Mouse (Mus musculus): ENCODE measurements around the gene Cpa4.

Cpa4 gene

DNA sequence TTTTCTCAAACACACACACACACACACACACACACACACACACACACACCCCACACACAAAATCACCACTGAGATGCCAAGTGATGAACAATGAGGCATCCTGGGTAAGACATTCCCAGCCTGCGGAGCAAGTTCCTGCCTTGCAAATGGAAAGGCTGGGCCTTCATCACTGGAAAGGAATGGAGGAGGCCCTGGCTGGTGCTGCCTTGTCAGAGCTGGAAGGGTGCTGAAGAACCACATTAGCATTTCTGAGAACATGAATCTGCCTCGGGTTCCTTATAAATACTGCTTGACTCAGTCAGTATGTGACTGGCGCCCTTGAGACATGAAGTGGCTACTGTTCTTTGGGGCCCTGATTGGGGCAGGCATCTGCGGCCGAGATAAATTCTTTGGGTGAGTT, at the start of gene Cpa4:
Cpa4 (plus strand) TSS at position 301 of the 400 bp plus-strand sequence.
- no peak for DNase-seq

DNA sequence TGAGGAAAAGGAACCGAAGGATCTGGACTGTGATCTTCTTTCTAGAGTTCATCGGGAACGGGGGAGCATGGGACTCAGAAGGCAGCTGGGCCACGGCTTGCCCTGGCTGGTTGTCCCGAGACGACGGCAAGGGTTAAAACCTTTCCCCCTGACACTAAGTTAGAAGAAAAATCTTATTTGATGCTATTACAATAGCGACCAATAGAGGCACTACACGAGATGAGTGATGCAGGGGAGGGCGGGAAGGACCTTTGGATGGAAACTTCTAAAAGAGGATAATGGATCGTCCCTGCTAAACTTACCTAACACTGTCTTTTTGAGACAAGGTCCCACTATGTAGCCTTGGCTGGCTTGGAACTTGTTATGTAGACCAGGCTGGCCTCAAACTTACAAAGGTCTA, 47.8 kb upstream of the Cpa4 start:
- DNase-seq: no peak

DNA sequence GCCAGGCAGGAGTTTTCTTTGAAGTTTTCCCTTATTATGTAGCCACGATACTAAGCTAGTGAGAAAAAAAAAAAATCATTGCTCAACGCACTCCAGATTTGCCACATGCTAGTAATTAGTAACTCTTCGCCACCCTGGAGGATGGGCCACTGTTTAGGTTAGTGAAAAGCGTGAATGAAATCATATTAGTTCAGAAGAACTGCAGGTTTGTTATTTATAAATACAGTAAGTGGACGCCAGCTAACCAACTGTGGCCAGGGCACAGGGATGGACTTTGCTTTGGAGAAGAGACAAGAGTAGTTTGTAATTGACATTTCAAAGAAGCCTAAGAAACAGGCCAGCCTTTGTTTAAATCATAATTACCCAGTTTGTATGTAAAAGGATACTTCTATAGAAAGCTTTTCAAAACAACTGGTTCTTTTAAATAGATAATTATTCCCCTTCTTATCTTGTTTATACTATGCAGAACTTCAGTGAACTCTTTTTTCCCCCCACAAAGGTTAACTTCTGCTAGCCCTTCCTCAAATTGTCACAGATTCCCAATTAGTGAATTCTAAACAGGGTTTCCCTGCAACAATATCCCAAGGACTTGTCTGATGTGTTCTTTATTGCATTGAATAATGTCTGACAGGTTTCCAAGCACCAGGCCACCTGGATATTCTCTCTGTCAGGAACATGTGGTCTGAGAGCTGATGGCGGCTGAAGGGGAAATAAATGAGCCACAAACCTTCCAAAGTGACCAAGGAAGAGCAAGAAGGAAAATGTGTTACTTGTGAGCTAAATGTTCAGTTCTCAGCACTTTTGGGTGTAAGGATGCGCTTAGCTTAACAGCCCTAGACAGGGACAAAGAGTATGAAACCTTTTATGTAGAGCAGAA, 42.5 kb upstream of the Cpa4 start:
- DNase-seq: peak; percentile 78

DNA sequence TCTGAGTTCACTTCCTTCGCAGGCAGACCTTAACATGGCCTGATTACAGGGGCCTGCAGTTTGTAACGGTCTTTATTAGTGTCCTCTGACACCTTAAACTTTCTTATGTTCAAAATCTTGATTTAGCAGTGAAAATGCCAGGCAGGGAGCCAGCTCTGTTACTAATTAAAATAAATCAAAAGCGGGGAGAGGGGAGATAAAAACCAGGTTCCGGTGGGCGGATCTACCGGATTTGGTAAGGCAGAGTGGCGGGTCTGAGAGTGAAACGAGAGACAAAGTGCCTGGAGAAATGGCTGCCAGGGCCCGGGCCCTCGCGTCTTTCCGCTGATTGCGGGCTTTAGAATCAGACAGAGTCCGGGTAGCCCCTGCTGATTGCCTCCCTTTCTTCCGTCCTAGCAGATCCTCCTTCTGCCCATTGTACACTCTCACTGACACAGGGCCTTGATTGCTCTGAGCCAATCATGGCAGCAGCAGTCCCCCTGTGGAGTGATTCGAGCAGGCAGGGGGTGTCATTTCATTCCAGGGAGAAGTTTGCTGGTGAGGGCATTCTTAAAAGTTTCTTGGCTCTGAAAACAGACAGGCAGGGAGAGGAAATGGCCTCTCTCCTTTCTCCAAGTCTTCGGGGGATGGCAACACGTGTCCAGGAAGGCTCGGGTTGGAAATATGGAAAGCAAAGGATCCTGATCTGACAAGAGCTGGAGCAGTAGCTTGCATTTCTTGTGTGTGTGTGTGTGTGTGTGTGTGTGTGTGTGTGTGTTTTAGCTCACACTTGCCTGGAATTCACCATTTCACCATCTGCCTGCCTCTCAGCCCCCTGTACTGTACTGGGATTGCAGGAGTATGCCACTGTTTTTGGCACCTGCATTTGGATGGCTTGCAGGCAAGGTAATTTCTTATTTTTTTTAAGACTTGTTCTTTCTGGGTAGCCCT, 41.3 kb upstream of the Cpa4 start:
- DNase-seq: peak; percentile 72

DNA sequence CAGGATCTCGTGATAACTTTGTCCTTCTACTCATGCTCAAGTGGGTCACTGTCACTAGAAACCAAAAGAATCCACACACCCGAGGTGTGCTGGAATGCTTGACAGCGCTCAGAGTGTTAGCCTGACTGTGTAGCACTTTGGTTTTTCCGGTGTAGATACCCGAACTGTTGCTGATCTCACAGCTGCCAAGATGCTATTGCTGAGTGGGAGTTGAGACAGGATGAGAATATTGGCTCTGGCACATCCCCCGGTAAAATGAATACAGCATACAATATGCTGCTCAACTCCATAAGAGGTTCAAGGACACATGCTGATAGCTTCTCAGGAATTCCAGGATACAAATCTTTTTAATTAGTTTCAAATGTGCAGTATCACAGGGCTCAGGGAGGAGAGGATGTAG, 39.4 kb upstream of the Cpa4 start:
- no peak for DNase-seq

DNA sequence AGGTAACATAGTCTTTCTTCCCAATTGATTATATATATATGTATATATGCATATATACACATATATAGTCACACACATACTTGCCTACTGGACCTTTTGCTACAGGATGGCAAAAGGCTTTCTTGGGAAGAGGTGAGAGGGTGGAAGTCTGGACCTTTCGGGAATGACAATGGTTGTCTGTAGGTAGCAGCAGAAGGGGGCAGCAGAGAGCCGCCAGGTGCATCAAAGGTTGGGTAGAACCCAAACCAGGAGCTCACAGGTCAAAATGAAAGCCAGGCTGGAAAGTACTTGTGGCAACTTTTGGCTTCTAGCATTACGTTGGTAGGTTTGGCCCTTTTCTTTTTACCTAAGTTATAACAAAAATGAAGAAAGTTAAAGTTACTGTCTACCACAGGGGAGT, 32.8 kb upstream of the Cpa4 start:
- DNase-seq: peak; percentile 58

DNA sequence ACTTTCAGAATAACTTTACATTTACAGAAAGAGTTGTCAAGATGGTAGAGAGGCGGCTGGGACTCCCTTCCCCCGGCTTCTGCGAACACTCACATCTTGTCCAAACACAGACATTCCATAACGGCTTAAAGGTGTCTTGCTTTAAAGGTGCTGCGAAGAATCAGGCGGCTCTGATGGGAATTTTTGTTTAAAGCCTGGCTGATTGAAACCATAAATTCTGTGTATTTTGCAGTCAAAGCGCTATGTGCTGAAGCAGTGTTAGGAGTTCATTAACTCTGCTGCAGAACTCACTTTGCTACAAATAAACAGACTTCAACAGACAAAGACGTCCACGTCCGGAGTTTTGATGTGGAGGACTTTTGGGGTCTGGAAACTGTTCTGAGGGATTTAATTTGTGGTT, 29.9 kb upstream of the Cpa4 start:
- no peak for DNase-seq

DNA sequence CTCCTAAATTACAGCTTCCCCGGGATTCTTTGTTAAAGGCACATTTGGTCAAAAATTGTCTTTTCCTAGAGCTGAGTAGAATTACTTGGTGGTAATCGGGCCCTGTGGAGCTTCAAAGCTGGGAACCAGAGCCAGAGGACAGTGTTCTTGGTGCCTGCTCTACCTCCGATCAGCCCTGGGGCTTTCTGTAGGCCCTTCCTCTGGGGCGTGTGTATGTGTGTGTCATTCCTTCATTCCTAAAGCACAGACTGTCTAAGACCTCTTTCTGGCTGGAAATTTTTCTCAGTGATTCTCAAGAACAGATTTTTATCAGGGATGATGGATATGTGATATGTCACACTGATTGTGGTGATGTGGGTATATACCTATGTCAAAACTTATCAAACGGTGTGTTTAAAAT, 29.4 kb upstream of the Cpa4 start:
- DNase-seq: no peak

DNA sequence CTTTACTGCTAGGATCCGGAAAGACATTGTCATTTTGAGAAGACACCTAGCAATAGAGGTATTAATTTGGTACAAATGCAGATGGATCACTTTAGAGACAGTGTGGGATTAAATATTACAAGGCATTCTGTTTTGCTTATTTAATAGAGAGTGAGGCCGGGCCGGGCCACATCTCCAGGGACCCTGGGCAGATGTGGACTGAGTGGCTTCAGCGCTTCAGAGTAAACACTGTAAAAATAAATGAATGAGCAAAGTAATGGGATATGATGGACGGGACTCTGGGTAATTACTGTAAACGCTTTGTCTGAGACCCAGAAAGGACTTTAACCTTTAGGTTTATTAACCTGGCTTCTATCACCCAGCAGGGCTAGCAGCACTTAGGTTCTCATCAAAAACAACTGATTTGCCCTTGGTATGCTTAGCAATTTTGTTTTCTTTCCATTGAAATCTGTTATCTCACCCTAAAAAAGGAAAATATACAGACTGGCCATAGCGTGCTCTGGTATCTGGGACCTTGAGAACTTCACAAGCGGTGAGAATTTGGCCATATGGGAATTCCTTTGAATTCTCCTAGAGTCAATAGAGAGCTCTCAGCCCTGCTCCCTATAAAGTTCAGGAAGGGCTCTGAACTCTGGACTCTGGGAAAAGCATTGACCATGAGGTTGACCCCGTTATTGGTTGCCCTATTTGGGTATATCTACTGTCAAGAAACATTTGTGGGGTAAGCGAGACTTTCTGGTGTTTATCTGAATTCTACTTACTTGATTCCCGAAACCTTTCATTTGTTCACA, 27.0 kb upstream of the Cpa4 start, which contains the start of gene Cpa2:
Cpa2 (plus strand) TSS at position 574 of the 791 bp plus-strand sequence.
- no peak for DNase-seq

DNA sequence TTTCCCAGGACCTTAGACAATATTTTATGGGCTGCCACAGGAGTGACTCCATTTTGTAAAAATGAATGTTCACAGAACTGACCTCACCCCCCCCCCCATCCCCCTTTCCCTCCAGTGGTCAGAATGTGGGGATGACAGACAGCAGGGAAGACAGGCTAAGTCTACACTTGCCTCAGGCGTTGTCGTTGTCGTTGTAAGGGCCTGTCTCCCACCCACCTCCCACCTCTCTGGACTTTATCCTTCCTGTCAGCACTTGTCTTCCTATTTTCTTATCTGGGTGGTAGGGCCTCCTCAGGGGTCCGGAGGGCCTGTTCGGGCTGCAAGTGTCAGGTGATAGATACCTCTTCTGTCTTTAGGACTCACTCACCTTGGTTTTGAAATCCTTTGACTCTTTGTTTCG, 25.9 kb upstream of the Cpa4 start:
- no peak for DNase-seq

DNA sequence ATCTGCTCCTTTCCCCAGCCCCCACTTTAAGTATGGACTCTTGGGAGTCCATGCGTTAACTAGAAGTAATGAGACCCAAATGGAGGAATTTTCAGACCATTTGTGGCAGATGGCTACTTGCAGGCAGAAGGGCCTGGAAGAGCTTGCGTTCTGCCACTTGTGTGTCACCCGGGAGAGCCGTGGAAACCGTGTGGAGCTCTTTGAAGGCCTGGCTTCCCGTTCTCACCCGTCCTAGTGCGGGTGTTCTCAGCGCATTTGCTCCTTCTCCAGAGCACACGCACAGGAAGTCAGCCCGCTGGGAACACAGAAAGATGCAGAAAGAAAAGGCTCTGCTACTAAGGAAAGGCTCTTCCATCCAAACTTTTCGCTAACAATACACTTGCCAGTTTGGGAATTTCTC, 25.1 kb upstream of the Cpa4 start:
- no peak for DNase-seq

DNA sequence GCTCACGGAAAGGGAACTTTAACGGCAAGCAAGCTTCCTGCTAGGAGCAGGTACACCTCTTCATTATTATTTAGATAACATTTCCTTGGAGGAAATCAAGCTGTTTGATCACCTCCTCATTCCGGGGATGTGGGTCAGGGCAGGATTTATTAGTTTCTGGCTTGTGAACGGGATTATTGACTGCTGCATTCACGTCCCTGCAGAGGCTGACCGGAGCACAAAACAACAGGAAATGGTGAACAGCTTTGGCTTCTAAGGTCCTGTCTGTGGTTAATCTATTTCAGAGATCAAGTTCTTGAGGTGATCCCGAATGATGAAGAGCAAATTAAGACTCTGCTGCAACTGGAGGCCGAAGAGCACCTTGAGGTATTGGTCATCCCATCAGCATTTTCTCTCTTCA, 24.3 kb upstream of the Cpa4 start:
- no peak for DNase-seq

DNA sequence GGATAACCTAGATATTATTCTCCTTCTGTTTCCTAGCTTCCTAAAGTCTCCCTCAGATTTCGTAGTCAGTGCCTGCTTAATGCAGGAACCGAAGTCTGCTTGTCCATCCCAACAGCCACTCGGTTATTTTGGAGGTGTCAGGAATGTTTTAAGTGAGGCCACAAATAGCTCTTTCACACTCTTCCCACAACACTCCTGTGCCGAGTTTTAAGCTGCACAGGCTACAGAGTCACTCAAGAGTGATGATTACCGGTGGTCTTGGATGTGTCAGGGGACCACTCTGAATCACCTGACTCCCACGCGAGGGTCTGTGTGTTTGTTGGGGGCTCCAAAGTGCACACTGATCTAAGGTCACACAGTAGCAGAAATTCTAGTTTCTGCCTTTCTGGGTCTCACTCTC, 22.5 kb upstream of the Cpa4 start:
- DNase-seq: no peak

DNA sequence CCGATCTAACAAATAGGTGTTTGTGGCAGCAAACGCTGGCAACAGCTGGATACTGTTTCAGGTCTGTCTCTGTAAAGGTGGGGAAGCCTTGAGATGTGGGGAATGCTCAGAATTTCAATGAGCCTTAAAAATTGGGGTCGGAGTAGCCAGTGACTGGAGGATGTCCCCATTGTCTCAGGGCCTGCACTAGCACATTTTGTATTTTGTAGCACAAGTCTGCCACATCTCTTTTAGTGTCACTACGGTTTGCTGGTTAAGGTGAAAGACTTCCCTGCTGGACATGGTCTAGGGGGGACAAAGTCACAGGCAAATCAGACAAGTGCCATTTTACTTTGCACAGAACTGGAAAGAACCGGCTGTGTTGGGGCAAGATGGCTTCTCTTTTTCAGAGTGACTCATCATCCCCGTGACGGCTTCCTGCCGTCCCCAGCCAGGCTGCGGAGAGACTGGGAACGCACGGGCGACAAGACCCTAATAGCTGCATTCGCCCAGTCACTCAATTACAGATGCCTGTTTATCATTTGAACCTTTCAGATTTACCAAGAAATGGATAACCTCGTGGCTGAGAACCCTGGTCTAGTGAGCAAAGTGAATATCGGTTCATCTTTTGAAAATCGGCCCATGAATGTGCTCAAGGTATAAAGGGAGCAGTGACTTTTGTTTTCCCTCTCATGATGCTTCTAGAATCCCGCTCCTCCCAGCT, 21.4 kb upstream of the Cpa4 start:
- DNase-seq: no peak

DNA sequence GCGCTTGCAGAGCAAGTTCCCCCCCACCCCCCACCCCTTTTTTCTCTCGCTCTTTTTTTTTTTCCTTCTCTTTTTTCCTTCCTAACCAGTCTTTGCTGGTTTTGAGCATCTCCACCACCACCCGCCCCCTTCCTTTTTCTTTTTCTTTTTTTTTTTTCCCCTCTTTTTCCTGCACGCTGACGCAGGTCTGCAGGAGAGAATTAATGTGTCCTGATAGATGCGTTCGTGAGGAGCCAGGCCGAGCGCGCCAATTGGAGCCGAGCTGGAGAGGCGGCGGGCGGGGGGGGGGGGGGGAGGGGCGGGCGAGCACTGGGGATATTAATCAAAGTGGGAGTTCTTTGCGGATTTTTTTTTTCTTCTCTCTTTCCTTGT, 20.9 kb upstream of the Cpa4 start:
- DNase-seq: no peak

DNA sequence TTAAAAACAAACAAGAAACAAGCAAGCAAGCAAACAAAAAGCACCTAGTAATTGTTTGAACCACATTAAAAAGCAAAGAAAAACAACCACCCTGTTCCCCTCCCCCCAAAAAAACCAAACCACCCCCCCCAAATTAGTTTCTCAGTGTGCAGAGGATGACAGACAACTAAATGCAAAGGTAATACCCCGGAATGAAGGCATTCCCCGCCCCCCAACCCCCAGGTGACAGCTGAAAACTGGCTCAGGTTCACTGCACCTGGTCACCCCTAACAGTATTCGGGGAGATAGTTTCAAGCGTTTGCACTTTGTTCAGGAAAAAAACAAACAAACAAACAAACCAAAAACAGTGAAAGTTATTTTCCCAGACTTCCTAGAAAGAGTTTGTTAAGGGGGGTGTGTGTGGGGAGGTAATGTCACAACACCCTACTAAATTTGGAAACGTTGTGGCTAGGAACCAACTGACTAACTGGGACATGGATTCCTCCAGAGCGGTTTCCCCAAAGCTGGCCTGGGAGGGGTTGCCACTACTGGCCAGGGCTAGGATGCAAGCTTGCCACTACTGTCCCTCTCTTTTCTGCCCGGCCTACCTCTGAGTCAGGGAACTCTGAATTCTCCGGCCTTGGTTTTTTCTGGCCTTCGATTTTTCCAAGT, 20.4 kb upstream of the Cpa4 start:
- DNase-seq: no peak

DNA sequence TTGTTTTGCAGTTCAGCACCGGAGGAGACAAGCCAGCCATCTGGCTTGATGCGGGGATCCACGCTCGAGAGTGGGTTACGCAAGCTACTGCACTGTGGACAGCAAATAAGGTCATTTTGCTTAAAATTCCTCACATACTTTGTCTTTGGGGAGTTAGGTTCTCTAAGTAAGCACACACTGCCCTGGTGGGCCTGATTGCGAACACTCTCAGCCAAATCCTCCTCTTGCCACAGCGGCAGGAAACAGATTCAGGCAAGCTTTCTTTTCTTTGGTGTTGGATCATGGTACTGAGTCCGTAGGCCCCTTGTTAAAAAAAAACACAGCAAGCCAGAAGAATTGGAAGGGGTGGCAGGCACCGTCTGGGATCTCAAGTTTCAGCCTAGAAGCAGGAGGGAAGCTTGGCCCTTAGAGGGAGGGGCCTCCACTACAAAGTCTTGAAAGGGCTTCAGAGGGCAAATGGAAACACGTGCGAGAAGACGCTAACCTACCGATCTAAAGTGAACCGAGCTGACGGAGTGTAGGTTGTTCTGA, 18.9 kb upstream of the Cpa4 start:
- no peak for DNase-seq

DNA sequence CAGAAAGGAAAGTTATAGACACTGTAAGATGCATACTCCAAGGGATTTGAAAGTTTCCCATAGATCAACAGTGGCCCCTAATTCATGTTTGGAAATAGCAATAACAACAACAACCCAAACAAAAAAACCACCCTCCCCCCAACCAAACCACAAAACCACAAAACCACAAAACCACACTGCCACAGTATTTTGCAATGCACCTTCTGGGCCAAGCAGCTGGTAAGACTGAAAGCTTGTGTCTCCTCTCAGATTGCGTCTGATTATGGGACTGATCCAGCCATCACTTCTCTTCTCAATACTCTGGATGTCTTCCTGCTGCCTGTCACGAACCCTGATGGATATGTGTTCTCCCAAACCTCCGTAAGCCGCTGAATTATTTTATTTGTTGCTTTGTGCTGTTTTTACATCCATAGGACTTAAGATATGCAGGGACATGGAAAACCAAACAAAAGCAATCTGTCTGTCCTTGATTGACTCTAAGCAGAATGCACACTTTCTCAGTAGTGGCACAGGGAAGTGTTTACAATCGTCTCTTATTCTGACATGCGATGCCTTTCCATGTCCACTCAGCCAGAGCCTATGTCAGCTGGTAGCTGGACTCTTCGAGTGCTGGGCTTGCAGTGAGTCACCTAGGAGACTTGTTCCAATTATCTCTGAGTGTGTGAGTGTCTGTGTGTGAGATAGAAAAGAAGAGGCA, 17.5 kb upstream of the Cpa4 start:
- DNase-seq: no peak

DNA sequence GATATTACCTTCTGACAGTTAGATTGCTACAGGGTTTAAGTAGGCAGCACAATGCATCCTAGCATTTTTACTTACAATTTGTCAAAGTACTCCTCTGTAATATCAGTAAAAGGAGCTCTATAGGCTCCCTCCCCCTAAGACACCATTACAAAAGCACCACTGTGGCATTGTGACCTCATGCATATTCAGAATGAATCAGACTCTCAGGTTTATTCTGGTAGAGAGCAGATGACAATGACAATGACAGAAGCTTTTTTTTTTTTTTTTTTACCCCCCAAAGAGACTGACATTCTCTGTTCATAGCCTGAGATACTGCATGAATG, 17.0 kb upstream of the Cpa4 start:
- DNase-seq: no peak

DNA sequence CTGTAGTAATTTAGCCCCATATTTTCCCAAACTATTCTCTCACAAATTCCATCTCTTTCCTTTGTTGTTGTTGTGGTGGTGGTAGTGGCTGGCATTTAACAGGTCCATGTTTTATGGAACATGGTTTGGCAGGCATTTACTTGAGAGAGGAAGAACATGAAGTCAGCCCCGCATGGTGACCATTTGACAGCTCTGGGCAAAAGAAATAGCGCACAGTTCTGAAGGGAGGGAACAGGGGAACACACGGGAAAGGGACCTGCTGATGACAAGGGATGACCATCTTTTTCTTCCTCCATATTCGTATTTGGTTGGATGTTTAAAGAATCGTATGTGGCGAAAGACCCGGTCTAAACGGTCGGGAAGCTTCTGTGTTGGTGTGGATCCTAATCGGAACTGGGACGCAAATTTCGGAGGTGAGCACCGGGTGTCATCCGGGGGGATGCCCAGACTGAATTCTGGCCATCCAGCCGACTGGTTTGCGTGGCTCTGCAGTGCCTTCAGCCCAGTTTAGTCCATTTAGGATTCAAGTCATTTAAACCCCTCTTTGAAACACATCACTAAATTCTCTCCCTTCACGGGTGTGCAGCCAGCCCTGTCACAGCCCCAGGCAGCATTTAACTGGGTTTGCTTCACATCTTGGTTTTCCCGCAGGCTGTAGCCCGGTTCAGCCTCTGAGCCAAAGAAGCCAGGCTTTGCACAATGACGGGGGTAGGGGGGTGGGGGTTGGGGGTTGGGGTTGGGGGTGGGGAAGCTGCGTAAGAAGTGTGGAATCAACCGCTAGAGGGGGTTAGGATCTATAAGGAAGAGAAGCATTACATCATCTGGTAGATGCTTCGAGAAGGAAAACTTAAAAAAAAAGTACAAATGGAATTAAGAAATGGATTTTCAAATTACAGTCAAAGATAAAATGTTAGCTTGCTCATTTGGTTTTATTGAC, 16.3 kb upstream of the Cpa4 start:
- no peak for DNase-seq

Data from kidney, adult 9 months (tissue).